Mouse (Mus musculus) liver, embryonic 14.5 days (tissue): ENCODE measurements around the gene Olfr811. TPM values are rescaled to one million over a fixed set of nuclear protein-coding genes. Genes with fewer than 3 reads are reported as not detected.

Experiments used
- ATAC-seq: fragments of 200-750 bp; cut with Nextera tagmentation; 2 replicates; pipeline ENCODE4 v1.8.0; 2017; ENCODE audit warnings: moderate number of reproducible peaks, mild to moderate bottlenecking, moderate library complexity; ENCODE audit not compliant: insufficient read depth
- DNase-seq, 3 experiments: peaks; one replicate each; pipeline ENCODE4 v3.0.0-alpha.2; 2012 to 2013; ENCODE audit warnings: low read depth in 3 of 3, low spot score in 3 of 3
- H3K27ac ChIP-seq: fragments of 300-500 bp; sonication (generic); 2 replicates; pipeline ENCODE4 v1.5.1; 2014; ENCODE audit warnings: moderate library complexity, mild to moderate bottlenecking, control low read depth, inconsistent platforms
- H3K27me3 ChIP-seq: fragments of 300-500 bp; sonication (generic); 2 replicates; pipeline ENCODE4 v1.6.1; 2014; ENCODE audit warnings: mild to moderate bottlenecking, low read length, moderate library complexity; ENCODE audit not compliant: control insufficient read depth, insufficient read depth
- H3K36me3 ChIP-seq: fragments of 300-500 bp; sonication (generic); replicated peaks from 2 replicates; pipeline ENCODE4 v1.6.1; 2014; ENCODE audit warnings: low read depth; ENCODE audit not compliant: control insufficient read depth, insufficient read depth
- H3K4me1 ChIP-seq, 2 experiments: fragments of 200-500 bp in 1 of 2; fragments of 300-500 bp in 1 of 2; sonication (generic) in 1 of 2; replicated peaks; 2 replicates each; pipeline ENCODE4 v1.6.1; 2012 to 2014; ENCODE audit warnings: antibody characterized with exemption in 1 of 2, inconsistent platforms in 1 of 2, low read length in 1 of 2; ENCODE audit not compliant: control insufficient read depth in 2 of 2, insufficient read depth in 2 of 2
- H3K4me2 ChIP-seq: fragments of 300-500 bp; sonication (generic); 2 replicates; pipeline ENCODE4 v1.6.1; 2014; ENCODE audit warnings: low read depth, mild to moderate bottlenecking, control low read depth, moderate library complexity
- H3K4me3 ChIP-seq, 2 experiments: fragments of 200-500 bp in 1 of 2; fragments of 300-500 bp in 1 of 2; sonication (generic) in 1 of 2; 2 replicates each; pipeline ENCODE4 v1.5.1; 2012 to 2014; ENCODE audit warnings: low read depth in 2 of 2, low read length in 2 of 2, mild to moderate bottlenecking in 2 of 2, control low read depth in 1 of 2, inconsistent platforms in 1 of 2, moderate library complexity in 1 of 2; ENCODE audit not compliant: insufficient read depth in 1 of 2
- H3K9ac ChIP-seq: fragments of 300-500 bp; sonication (generic); replicated peaks from 2 replicates; pipeline ENCODE4 v1.6.1; 2014; ENCODE audit warnings: mild to moderate bottlenecking, control low read depth, moderate library complexity
- H3K9me3 ChIP-seq: fragments of 300-500 bp; sonication (generic); 2 replicates; pipeline ENCODE4 v1.6.1; 2016; ENCODE audit warnings: low read length, mixed read lengths; ENCODE audit not compliant: control insufficient read depth
- CTCF ChIP-seq: IDR thresholded peaks from 2 replicates; pipeline ENCODE4 v1.5.1; 2016; ENCODE audit warnings: antibody characterized with exemption, low read depth, control low read depth
- EP300 ChIP-seq: IDR thresholded peaks from 2 replicates; pipeline ENCODE4 v1.6.1; 2016; ENCODE audit warnings: antibody characterized with exemption, low read depth
- WGBS: fragments of 180-500 bp; shearing (Covaris S2); extraction: QIAGEN DNeasy Blood & Tissue Kit; methylation state at CpG from one replicate; pipeline ENCODE4 v1.1.7; 2014; ENCODE audit not compliant: insufficient replicate concordance; 5-methylcytosine and 5-hydroxymethylcytosine counted together
- polyA plus RNA-seq, 2 experiments: library from polyadenylated mRNA; depleted of rRNA in 1 of 2; stranded (reverse) in 1 of 2; unstranded in 1 of 2; fragments of >200 nt; fragmentation: Nextera tagmentation in 1 of 2; extraction: Ambion mirVana in 1 of 2; gene quantifications; 2 replicates each; pipeline versions ENCODE4 v1.2.1 to v1.2.3; 2012 to 2014

Olfr811 gene
- polyA plus RNA-seq, 2 experiments: not detected

- no peak within 1 kb of the TSS for H3K27ac ChIP-seq
- no peaks in the 10 kb centered on the region for H3K9me3 ChIP-seq
- H3K4me1 ChIP-seq: no peaks in the 10 kb centered on the region
- H3K36me3 ChIP-seq: no peaks in the 10 kb centered on the region
- ATAC-seq: no peak
- no peaks in the 10 kb centered on the region for H3K27me3 ChIP-seq
- WGBS: 57% methylated on average over 1 of the region's 1 CpGs
- TF ChIP-seq CTCF (no peak), EP300 (no peak)
- H3K4me3 ChIP-seq: no peak within 1 kb of the TSS
- no peak within 1 kb of the TSS for H3K4me2 ChIP-seq
- no peak within 1 kb of the TSS for H3K9ac ChIP-seq
- no peak for DNase-seq
Observed at GRCm38 (mm10) chr10:129765182-129765581, 39.0 kb downstream of the Olfr811 start, which contains the start of gene Olfr808. Olfr808 (plus strand) TSS chr10:129765482.

GRCm38 (mm10) chr10:129757693-129758092 is 46.5 kb downstream of the Olfr811 start, which contains the start of gene Olfr807:
Olfr807 (minus strand) TSS chr10:129757793.
- H3K4me1 ChIP-seq: no peaks in the 10 kb centered on the region
- H3K9me3 ChIP-seq: no peaks in the 10 kb centered on the region
- no peak within 1 kb of the TSS for H3K4me3 ChIP-seq
- 58% methylated on average over 1 of the region's 1 CpGs for WGBS
- DNase-seq (no peak), ATAC-seq (no peak)
- TF ChIP-seq EP300 (no peak), CTCF (no peak)
- no peak within 1 kb of the TSS for H3K4me2 ChIP-seq
- no peaks in the 10 kb centered on the region for H3K27me3 ChIP-seq
- no peak within 1 kb of the TSS for H3K27ac ChIP-seq
- no peaks in the 10 kb centered on the region for H3K36me3 ChIP-seq
- no peak within 1 kb of the TSS for H3K9ac ChIP-seq

Other genes with a start within 250 kb of the Olfr811 start
- gene Olfr794, start 236.7 kb downstream of the Olfr811 start, polyA plus RNA-seq (2012; rRNA removed): not detected in 2 replicates
- gene Olfr794, start 236.7 kb downstream of the Olfr811 start, polyA plus RNA-seq (2014; fragmentation: Nextera tagmentation; extraction: Ambion mirVana): not detected in 2 replicates
- gene Olfr796, start 191.8 kb downstream of the Olfr811 start, polyA plus RNA-seq (2012; rRNA removed): not detected in 2 replicates
- not detected in 2 replicates for gene Olfr796, start 191.8 kb downstream of the Olfr811 start, polyA plus RNA-seq (2014; fragmentation: Nextera tagmentation; extraction: Ambion mirVana)
- gene Olfr798, start 176.5 kb downstream of the Olfr811 start, polyA plus RNA-seq (2012; rRNA removed): not detected in 2 replicates
- gene Olfr798, start 176.5 kb downstream of the Olfr811 start, polyA plus RNA-seq (2014; fragmentation: Nextera tagmentation; extraction: Ambion mirVana): not detected in 2 replicates
- gene Olfr799, start 166.9 kb downstream of the Olfr811 start, polyA plus RNA-seq (2012; rRNA removed): not detected in 2 replicates
- gene Olfr799, start 166.9 kb downstream of the Olfr811 start, polyA plus RNA-seq (2014; fragmentation: Nextera tagmentation; extraction: Ambion mirVana): not detected in 2 replicates
- gene Olfr800, start 146.7 kb downstream of the Olfr811 start, polyA plus RNA-seq (2012; rRNA removed): not detected in 2 replicates
- not detected in 2 replicates for gene Olfr800, start 146.7 kb downstream of the Olfr811 start, polyA plus RNA-seq (2014; fragmentation: Nextera tagmentation; extraction: Ambion mirVana)
- not detected in 2 replicates for gene Olfr801, start 130.5 kb downstream of the Olfr811 start, polyA plus RNA-seq (2012; rRNA removed)
- not detected in 2 replicates for gene Olfr801, start 130.5 kb downstream of the Olfr811 start, polyA plus RNA-seq (2014; fragmentation: Nextera tagmentation; extraction: Ambion mirVana)
- gene Olfr802, start 116.2 kb downstream of the Olfr811 start, polyA plus RNA-seq (2012; rRNA removed): not detected in 2 replicates
- gene Olfr802, start 116.2 kb downstream of the Olfr811 start, polyA plus RNA-seq (2014; fragmentation: Nextera tagmentation; extraction: Ambion mirVana): not detected in 2 replicates
- gene Olfr803, start 110.1 kb downstream of the Olfr811 start, polyA plus RNA-seq (2012; rRNA removed): not detected in 2 replicates
- not detected in 2 replicates for gene Olfr803, start 110.1 kb downstream of the Olfr811 start, polyA plus RNA-seq (2014; fragmentation: Nextera tagmentation; extraction: Ambion mirVana)
- gene Olfr804, start 101.2 kb downstream of the Olfr811 start, polyA plus RNA-seq (2012; rRNA removed): not detected in 2 replicates
- not detected in 2 replicates for gene Olfr804, start 101.2 kb downstream of the Olfr811 start, polyA plus RNA-seq (2014; fragmentation: Nextera tagmentation; extraction: Ambion mirVana)
- not detected in 2 replicates for gene Olfr805, start 75.0 kb downstream of the Olfr811 start, polyA plus RNA-seq (2012; rRNA removed)
- gene Olfr805, start 75.0 kb downstream of the Olfr811 start, polyA plus RNA-seq (2014; fragmentation: Nextera tagmentation; extraction: Ambion mirVana): not detected in 2 replicates
- gene Olfr806, start 62.5 kb downstream of the Olfr811 start, polyA plus RNA-seq (2012; rRNA removed): not detected in 2 replicates
- gene Olfr806, start 62.5 kb downstream of the Olfr811 start, polyA plus RNA-seq (2014; fragmentation: Nextera tagmentation; extraction: Ambion mirVana): not detected in 2 replicates
- not detected in 2 replicates for gene Olfr807, start 46.6 kb downstream of the Olfr811 start, polyA plus RNA-seq (2012; rRNA removed)
- not detected in 2 replicates for gene Olfr807, start 46.6 kb downstream of the Olfr811 start, polyA plus RNA-seq (2014; fragmentation: Nextera tagmentation; extraction: Ambion mirVana)
- gene Olfr808, start 38.9 kb downstream of the Olfr811 start, polyA plus RNA-seq (2012; rRNA removed): not detected in 2 replicates
- gene Olfr808, start 38.9 kb downstream of the Olfr811 start, polyA plus RNA-seq (2014; fragmentation: Nextera tagmentation; extraction: Ambion mirVana): not detected in 2 replicates
- gene Olfr809, start 29.8 kb downstream of the Olfr811 start, polyA plus RNA-seq (2012; rRNA removed): not detected in 2 replicates
- not detected in 2 replicates for gene Olfr809, start 29.8 kb downstream of the Olfr811 start, polyA plus RNA-seq (2014; fragmentation: Nextera tagmentation; extraction: Ambion mirVana)
- not detected in 2 replicates for gene Olfr810, start 9.5 kb downstream of the Olfr811 start, polyA plus RNA-seq (2012; rRNA removed)
- not detected in 2 replicates for gene Olfr810, start 9.5 kb downstream of the Olfr811 start, polyA plus RNA-seq (2014; fragmentation: Nextera tagmentation; extraction: Ambion mirVana)
- not detected in 2 replicates for gene Olfr812, start 41.7 kb upstream of the Olfr811 start, polyA plus RNA-seq (2012; rRNA removed)
- not detected in 2 replicates for gene Olfr812, start 41.7 kb upstream of the Olfr811 start, polyA plus RNA-seq (2014; fragmentation: Nextera tagmentation; extraction: Ambion mirVana)
- gene Olfr813, start 51.0 kb upstream of the Olfr811 start, polyA plus RNA-seq (2012; rRNA removed): not detected in 2 replicates
- gene Olfr813, start 51.0 kb upstream of the Olfr811 start, polyA plus RNA-seq (2014; fragmentation: Nextera tagmentation; extraction: Ambion mirVana): not detected in 2 replicates
- gene Olfr814, start 75.5 kb upstream of the Olfr811 start, polyA plus RNA-seq (2012; rRNA removed): not detected in 2 replicates
- gene Olfr814, start 75.5 kb upstream of the Olfr811 start, polyA plus RNA-seq (2014; fragmentation: Nextera tagmentation; extraction: Ambion mirVana): not detected in 2 replicates
- gene Olfr815, start 101.5 kb upstream of the Olfr811 start, polyA plus RNA-seq (2012; rRNA removed): not detected in 2 replicates
- gene Olfr815, start 101.5 kb upstream of the Olfr811 start, polyA plus RNA-seq (2014; fragmentation: Nextera tagmentation; extraction: Ambion mirVana): not detected in 2 replicates
- not detected in 2 replicates for gene Olfr816, start 111.2 kb upstream of the Olfr811 start, polyA plus RNA-seq (2012; rRNA removed)
- not detected in 2 replicates for gene Olfr816, start 111.2 kb upstream of the Olfr811 start, polyA plus RNA-seq (2014; fragmentation: Nextera tagmentation; extraction: Ambion mirVana)
- not detected in 2 replicates for gene Olfr818, start 144.7 kb upstream of the Olfr811 start, polyA plus RNA-seq (2012; rRNA removed)
- not detected in 2 replicates for gene Olfr818, start 144.7 kb upstream of the Olfr811 start, polyA plus RNA-seq (2014; fragmentation: Nextera tagmentation; extraction: Ambion mirVana)
- not detected in 2 replicates for gene Olfr819, start 162.9 kb upstream of the Olfr811 start, polyA plus RNA-seq (2012; rRNA removed)
- not detected in 2 replicates for gene Olfr819, start 162.9 kb upstream of the Olfr811 start, polyA plus RNA-seq (2014; fragmentation: Nextera tagmentation; extraction: Ambion mirVana)
- not detected in 2 replicates for gene Olfr247, start 171.7 kb upstream of the Olfr811 start, polyA plus RNA-seq (2012; rRNA removed)
- gene Olfr247, start 171.7 kb upstream of the Olfr811 start, polyA plus RNA-seq (2014; fragmentation: Nextera tagmentation; extraction: Ambion mirVana): not detected in 2 replicates
- not detected in 2 replicates for gene Gm10310, start 180.7 kb upstream of the Olfr811 start, polyA plus RNA-seq (2012; rRNA removed)
- gene Gm10310, start 180.7 kb upstream of the Olfr811 start, polyA plus RNA-seq (2014; fragmentation: Nextera tagmentation; extraction: Ambion mirVana): not detected in 2 replicates
- gene Olfr820, start 208.2 kb upstream of the Olfr811 start, polyA plus RNA-seq (2012; rRNA removed): not detected in 2 replicates
- not detected in 2 replicates for gene Olfr820, start 208.2 kb upstream of the Olfr811 start, polyA plus RNA-seq (2014; fragmentation: Nextera tagmentation; extraction: Ambion mirVana)
- not detected in 2 replicates for gene Olfr821, start 226.0 kb upstream of the Olfr811 start, polyA plus RNA-seq (2012; rRNA removed)
- gene Olfr821, start 226.0 kb upstream of the Olfr811 start, polyA plus RNA-seq (2014; fragmentation: Nextera tagmentation; extraction: Ambion mirVana): not detected in 2 replicates